Mouse (Mus musculus) heart, adult 18-20 months (tissue): ENCODE measurements around the gene Ckap4. TPM values are rescaled to one million over a fixed set of nuclear protein-coding genes. Genes with fewer than 3 reads are reported as not detected.
A peak's percentile ranks its signal among the peaks of the same experiment; 100 is the strongest.

Source experiments
- DNase-seq, 2 experiments: peaks; one replicate each; pipeline ENCODE4 v3.0.0; 2021 to 2022; ENCODE audit warnings: mixed read lengths in 1 of 2
- long read RNA-seq, 2 experiments: library from polyadenylated mRNA; stranded (forward); transcript quantifications; one replicate each; pipeline ENCODE4 v2.0.0; 2021
- total RNA-seq, 2 experiments: library from RNA; stranded (reverse); gene quantifications; 2 replicates each; pipeline ENCODE4 v1.2.3; 2021

Gene Ckap4
- 10 to 100 TPM; 26.0 to 30.6 TPM for total RNA-seq
- long read RNA-seq, experiment 1, transcript Ckap4-201 (2 exons, 3,089 nt), result major isoform, 28 of 32 reads
- long read RNA-seq, experiment 1, partial matches to known transcripts, result 0 of 32 reads
- long read RNA-seq, experiment 1, other reads (novel, unspliced or antisense), result 4 of 32 reads
- long read RNA-seq, experiment 2, transcript Ckap4-201 (2 exons, 3,089 nt), result major isoform, 11 of 13 reads
- long read RNA-seq, experiment 2, partial matches to known transcripts, result 0 of 13 reads
- long read RNA-seq, experiment 2, other reads (novel, unspliced or antisense), result 2 of 13 reads

DNA sequence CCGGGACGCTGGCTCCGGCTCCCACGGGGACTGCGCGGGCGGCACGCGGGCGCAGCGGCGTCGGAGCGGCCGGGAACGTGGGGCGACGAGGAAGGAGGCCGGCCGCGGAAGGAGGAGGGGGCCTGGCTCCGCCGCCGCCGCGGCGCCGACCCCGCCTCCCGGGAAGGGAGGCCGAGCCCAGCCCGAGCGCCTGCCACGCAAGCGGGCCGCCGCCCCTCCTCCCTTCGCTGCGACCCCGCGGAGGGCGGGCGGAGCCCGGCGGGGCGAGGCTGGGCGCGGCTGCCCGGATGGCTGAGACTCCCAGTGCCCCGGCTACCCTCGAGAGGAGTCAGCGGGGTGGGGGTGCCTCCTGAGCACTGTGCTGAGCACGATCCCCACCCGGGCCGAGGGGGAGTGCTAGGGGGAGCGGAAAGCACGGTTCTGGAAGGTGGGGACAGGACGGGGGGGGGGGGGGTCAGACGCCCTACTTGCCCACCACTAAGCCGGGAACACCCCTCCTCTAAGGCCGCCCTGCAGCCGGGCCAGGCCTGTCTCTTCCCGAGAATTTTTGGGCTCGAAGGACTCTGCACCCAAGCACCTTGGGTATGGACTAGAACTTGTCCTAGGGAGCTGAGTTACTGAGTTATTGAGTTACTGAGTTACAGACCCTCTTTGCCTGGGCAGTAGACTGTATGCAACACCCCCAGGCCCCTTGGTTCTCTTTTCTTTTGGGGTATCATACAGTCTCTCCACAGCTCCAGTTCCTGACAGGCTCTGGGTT, at the start of gene Ckap4:
Gene Ckap4, minus strand, starts transcription at position 151 of the 760 bp plus-strand sequence.
- DNase-seq, result peak; percentile 71 to 84

DNA sequence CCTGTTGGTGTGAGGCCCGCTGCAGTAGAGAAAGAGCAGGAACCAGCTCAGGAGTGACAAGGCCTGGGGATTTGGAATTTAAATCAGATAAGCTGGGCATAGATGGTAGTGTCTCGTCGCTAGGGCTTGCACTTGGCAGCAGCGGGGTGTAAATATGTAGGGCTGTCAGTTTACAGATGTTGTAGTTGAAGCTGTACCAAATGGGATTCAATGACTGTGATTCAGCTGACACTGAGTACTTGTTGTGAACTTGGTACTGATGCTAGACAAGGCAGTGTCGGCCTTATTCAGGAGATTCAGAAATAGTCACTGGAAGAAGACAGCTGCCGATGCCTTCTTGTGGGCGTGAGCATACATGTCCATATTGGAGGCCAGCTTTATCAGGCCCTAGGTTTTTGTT, 48.4 kb upstream of the Ckap4 start:
- DNase-seq, result peak in 1 of 2 experiments; percentile 29

DNA sequence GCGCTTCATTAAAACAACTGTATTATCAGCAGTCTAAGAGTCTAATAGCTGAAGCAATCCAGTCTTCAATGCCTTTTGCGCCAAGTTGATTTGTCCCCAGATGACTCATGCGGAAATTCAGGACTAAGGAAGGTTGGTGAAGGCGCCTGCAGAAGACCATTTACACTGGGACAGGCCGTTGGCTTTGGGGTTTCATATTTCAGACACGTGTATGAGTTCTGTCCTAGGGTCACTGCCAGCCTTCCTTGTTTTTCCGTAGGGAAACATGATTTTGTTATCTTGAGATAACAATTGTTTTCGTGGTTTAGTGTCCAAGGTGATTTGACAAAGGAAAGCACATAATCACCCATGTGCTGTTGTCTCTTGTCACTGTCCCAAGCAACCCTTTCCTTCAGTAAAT, 47.3 kb upstream of the Ckap4 start:
- peak; percentile 71 to 77 for DNase-seq

DNA sequence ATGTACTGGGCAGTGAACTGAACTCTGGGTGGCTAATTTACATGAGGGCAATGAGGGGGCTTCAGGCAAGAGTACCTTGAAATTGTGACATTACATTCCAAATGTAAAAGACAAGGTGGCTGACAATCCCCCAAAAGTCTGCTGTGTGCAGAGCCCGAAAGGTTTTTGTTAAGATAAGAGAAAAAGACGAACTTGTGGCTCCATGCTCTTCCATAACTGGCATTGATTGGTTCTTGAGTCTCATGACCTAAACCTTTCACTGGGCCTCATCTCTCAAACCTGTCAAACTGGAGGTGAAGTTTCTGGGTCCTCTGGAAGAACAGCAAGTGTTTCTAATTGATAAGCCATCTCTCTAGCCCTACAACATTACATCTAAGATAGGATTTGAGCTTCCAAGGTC, 45.7 kb upstream of the Ckap4 start:
- DNase-seq, result peak in 1 of 2 experiments; percentile 5

DNA sequence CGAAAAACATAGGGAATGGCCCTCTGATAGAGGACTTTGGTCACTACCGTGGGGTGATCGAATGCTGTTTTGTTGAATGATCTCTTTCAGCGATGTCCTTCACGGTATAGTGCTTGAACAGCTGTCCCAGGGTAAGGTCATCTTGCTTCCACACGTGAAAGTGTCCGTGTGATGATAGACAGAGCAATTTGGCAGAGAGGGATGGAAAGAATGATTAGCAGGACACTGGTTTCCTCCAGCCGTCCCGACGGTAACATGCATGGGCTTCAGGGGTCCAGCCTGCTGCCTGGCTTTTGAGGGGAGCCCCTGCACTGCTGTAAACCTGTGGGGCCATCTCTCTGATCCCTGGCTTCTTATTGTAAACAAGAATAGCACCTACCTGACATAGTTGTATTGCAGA, 44.9 kb upstream of the Ckap4 start:
- peak; percentile 47 to 64 for DNase-seq

DNA sequence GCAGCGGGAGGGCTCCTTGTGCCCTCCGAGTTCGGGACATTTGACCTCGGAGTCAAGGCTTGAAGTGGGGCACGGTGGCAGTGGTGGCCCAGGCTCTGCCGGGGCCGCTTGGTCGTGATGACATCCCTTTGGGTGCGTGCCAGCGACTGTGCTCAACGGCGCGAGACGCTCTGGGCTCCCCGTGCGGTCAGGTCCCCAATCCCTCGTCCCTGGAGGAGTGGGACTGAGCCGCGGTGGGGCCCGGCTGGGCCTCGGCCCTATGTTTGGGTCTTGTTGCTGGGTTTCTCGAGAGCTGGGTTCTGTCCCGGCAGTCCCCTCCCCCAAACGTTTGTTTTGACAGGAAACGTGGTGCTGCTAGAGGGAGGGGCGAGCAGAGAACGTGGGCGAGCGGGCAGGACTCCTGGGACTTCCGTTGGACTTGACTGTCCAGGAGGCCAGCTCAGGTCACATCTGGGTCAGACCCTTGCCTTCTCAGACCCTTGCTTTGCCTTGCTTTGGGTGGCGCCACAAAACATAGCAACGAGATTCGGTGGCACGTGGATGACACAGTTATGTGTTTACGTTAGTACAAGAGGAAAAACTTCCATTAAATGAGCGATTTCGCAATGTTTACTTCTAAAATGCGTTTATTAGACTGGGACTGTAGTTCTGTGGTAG, 43.3 kb upstream of the Ckap4 start:
- DNase-seq, result peak; percentile 93 to 95

DNA sequence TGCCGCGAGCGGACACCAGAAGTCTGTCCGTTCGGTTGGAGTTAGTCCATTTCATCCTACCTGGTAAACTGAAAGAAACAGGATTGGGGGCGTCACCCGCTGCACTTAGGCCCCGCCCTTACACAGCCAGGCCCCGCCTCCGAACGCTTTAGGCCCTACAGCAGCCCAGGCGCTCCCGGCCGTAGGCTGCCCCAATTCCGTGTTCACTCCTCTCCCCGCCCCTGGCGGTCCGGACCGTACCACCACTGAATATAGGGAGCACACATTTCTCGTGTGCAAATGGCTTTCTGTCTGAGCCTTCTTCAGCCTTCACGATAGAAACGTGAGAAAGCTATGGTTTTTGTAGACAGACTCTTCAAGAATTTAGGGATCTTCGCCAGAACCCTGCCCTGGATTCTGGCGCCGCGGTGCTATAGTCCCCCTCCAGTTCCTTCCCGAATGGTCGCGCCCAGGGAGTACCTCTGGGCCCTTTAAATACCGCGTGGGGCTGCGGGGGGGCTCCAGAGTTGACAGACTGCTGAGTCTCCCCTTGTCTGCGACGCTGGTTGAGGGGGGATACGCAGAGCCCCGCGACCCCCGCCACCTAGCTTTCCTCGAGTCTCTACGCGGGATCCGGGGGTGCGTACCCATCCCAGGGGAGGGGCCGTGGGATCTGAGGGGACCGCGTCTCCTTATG, 42.7 kb upstream of the Ckap4 start, which contains the start of gene Tcp11l2:
Gene Tcp11l2, plus strand, starts transcription at position 232 of the 676 bp plus-strand sequence.
- peak; percentile 96 to 97 for DNase-seq

DNA sequence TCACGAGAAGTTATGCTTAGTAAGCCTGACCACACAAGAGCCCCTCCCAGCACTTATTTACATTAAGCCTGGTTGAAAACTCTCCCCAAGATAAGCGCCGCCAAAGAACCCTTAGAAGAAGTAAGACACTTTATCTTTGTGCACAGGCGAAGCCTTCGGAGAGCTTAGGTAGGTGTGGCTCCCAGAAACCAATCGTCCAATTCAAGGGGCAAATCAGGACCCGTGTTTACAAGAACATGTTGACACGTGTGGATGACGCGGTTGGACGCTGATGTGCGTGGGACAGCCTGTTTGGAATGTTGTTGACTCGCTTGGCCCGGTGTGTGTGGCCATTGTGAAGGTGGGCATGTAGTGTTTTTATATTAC, 42.1 kb upstream of the Ckap4 start:
- no peak for DNase-seq

DNA sequence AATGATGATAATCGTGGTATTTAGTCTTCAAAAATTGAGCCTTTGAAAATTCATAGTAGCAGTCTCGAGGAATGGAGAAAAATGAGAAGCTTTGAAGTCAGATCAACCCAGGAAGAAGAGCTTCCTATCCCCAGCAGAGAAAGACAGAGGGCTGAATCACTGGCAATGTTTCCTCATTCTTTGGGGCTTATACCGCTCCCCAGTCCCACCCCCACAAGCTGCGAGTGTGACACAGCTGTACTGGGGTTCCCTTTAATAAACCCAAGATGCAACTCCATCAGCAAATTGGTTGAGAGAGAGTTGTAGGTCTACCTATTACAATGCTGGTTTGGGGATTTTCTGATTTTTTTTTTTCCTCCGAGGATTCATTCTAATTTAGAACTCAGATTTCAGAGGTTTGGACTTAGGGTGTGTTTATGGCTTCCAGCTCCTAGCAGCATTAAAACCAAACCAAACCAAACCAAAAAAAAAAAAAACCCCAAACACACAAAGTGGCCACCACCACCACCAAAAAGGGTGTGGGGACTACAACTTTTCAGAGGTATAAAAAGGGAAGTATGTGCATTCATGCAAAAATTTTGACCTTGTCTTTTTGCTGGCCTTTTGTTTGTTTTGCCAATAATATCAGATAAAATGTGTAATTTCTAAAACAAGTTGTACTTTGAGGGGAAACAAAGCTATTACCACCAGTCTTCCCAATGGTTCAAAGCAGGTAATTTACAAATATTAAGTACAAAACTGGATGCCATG, 40.0 kb upstream of the Ckap4 start:
- DNase-seq, result no peak

DNA sequence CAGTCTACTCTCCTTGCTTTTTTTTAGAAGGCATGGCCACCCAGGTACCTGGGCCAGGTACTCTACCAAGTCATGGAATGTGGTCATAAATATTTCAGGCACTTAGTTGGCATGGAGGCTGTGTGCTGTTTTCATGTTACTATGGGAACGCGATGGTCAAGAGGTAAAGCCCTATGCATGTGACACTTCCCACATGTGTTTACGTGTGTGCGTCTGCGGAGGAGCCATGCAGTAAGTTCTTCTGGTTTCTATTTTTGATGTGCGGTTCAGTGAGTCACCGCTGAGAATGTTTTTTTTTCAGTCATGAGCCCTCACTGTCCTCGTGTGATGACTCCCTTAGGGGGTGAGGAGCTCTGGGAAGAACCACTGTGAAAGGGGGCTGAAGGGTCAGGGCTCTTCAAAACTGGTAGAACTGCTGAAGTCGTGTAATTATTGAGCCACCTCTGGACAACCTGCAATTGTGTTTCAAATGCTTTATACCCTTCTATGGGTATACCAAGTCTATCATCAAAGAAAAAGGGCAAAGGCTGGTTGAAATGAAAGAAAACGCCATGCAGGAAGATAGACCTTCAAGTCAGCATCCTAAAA, 37.3 kb upstream of the Ckap4 start:
- no peak for DNase-seq

DNA sequence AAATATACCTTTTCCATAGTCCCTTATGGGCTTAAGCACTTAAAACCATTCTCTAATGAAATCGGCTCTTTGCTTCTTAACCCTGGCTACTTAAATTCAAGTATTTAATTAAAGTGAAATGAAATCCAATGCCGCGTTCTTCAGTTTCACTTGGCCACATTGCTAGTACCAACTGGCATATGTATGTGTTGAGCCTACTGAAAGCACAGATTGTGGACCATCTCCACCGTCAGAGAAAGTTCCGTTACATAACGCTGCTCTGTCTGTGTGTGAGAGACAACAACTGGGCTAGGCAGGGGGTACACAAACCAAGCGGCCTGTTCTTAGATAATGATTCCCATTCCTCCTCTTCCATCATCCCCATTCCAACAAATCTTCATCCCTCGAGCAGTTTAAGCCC, 30.6 kb upstream of the Ckap4 start:
- no peak for DNase-seq

DNA sequence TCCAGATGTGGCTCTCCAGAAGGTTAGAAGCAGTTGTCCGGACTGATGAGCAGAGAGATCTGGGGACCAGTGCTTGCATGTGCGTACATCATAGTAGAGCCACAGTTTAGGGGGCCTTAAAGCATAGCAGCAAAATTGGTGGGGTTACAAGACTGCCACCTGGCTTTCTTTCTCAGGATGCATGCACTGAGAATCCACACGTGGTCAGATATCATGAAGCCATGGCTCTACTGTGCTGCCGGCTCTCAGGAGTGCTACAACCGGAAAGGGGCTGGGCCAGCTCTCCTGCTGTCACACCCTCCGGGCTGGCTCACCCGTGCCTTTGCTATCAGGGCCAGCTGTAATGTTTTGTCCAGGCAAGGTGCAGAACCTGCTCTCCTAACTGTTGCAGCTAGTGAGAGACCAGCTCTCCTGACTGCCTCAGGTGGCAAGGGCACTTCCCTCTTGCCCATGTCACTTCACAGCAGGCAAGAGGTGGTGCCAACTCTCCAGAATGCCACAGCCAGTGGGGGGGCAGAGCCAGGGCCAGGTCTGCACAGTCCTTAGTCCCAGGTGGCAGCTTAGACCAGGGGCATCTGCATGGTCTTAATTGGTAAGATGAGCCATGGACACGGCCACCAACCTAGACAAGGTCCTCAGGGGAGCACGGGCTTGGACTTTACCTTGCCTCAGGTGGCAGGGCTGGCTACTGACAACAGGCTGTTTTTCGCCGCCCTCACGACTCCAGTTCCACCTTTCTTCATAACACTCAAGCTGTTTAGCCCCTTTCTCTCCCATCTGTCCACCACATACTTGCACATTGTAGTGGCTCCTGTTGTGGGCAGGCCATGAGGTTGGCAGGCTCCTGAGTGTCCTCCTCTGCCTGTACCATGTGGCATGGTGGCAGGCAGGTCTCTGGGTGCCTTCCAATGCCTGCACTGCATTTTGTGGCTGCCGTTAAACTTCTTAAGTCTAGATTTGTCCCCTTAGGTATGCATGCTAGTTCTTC, 29.0 kb upstream of the Ckap4 start:
- DNase-seq, result peak; percentile 30 to 33

DNA sequence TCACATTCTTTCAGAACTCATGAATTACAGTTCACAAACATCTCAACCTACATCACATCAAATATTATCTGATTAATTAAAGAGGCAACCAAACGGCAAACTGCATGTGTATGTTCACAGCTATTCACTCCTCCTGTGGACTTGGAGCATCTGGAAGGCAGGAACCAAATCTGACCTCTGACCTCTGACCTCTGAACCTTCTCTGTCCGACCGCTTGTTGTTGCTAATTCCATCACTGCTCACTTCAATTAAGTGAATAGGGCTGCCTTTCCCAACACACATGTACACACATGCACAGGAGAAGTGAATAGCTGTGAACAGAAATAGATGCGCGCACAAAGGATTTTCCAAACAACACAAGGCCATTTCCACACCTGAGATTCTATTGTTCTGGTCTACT, 28.3 kb upstream of the Ckap4 start:
- no peak for DNase-seq

DNA sequence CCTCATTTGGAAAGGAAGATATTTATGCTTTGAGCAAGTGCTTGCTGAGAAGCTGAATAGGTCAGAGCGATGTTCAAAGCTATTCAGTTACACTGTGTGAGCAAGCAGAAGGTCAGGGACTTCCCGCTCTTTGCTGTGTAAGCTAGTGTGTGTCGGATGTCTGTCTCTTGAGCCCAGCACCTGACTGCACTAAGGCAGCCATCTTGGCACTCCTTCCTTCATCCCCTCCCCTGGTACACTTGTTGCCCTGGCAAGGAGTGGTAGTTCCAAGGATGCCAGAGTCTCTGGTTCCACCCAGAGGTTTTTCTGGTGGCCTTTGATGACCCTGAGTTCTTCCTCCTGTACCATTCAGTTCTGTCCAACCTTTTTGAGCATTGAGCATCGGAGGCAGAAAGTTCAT, 26.1 kb upstream of the Ckap4 start:
- no peak for DNase-seq

DNA sequence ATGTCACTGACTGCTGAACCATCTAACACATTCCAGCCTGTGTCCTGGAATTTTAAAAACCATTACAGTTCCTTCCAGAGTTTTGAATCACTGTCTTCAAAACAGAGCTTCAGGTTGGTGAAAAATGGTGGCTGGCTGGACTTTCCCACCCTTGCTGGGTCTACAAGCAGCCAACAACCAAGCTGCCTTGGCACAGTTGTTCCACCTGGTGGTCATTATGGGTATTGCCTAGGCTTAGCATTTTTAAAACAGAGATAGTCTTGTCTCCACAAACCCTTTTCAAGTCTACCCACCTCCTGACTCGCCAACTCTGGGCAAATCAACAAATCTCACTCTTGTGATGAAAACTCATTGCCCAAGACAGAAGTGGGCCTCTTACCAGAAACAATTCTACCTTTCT, 24.6 kb upstream of the Ckap4 start:
- no peak for DNase-seq

DNA sequence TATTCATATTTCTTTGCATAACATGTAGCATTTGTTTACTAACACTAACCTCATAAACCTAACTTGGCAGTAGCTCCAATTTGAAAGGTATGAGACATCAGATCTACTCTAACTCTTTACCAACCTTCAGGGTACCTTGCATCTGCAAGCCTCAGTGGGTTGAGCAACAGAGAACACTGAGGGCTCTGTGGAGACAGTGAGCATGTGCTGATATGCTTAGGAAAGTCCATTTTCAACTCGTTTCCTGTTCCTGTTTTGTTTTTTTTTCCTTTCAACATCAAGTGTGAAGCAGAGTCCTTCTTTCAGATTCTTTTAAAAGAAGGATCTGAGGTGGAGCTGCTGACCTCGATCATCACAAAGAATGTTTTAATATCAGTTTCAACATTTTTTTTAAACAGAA, 22.3 kb upstream of the Ckap4 start:
- DNase-seq, result no peak

DNA sequence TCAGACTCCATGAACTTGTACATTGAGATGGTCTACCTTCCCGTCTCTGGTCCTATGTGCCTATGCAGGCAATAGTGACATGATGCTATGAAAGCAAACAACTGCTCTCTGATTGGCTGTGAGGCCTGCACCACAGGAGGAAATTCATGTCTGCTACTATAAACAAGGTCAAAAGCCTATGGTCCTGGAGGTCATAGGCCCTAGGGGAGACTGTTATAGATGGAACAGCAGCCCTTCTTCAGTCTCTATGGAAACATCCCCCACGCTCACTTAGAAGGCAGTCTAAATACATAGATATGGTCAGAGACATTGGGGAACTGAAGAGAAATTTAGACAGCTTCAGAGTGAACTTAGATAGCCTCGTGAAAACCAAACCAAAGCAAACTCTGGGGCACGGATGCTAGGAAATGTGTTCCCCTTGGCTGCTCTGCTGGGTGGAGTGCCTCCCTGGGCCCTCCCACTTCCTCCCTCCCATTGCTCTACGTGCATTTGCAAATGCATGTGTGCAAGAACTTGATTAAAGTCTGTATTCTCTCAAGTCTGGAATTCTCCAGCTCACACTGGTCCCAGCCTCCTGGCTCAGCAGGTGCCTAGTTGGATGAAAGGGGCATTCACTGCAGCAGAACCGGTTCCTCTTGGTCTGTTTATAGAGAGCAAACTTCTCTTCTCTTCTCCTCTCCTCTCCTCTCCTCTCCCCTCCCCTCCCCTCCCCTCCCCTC, 20.6 kb upstream of the Ckap4 start:
- DNase-seq, result peak in 1 of 2 experiments; percentile 34

DNA sequence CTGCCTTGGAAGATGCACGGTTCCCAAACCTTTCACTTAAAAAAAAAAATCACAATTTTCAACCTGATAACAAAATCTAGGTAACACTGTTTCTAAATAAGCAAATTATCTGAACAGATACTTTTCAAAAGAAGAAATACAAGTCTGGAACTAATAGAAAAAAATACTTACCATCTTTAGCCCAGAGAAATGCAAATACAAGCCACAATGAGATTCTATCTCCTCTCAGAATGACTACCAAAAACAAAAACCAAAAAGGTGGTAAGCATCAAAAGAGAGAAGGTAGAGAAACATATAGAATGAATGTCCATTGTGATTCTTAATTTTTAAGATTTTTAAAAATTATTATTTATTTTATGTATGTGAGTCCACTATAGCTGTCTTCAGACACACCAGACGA, 18.6 kb upstream of the Ckap4 start:
- no peak for DNase-seq

DNA sequence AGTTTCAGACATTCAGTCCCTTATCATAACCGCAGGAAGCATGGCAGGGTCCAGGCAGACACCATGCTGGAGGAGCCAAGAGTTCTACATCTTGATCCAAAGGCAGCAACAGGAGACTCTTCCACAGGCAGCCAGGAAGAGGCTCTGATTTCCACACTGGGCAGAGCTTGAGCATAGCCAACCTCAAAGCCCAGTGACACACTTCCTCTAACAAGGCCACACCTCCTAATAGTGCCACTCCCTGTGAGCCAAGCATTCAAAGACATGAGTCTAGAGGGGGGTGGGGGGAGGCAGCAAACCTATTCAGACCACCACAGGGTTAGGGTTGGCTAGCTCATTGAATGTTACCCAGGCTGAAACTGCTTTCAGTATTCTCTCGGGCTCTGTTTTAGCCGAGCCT, 18.0 kb upstream of the Ckap4 start:
- no peak for DNase-seq

DNA sequence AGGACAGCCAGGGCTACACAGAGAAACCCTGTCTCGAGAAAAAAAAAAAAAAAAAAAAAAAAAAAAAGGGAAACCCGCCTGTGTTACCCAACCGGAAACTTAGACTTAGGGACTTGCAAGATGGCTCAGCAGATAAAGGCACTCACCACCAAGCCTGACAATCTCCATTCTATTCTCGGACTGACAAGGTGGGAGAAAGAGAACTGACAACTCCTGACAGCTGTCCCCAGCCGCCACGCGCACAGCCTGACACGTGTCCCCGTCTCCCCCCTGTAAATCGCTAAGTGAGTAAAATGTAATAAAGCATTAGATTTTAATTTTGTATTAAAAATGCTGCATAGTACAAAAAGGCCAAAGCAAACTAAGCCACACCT, 16.0 kb upstream of the Ckap4 start:
- DNase-seq, result no peak
